Mouse (Mus musculus): ENCODE data around the gene Abcd1. TPM values are rescaled to one million over a fixed set of nuclear protein-coding genes. Genes with fewer than 3 reads are reported as not detected.
"Not testable (repeated sequence)": the region's sequence is repeated elsewhere in the genome, so short reads cannot be mapped to it uniquely, and the experiment has no call there.

Abcd1 gene
- polyA plus RNA-seq, 1 experiment from 2014 or later = 46.5 TPM

- Histone ChIP-seq H3K27me3 (replicated peaks; ENCODE audit: control insufficient read depth, insufficient read depth, low read length) (no peaks in the 10 kb centered on the region), H3K4me3 (ENCODE audit: low read depth, low read length) (peak overlapping the region; percentile 52; the same call in 1 of the 2 replicates), H3K9me3 (ENCODE audit: control insufficient read depth) (no peaks in the 10 kb centered on the region), H3K4me1 (replicated peaks; ENCODE audit: control insufficient read depth, insufficient read depth, low read length) (peaks cover 5% of the 10 kb centered on the region; the same call in 1 of the 2 replicates), H3K9ac (ENCODE audit: low read depth, low read length) (0 out of 2 replicates have a peak overlapping the region, but pooled peaks have one; percentile 58), H3K27ac (ENCODE audit: low read depth, low read length) (peak overlapping the region; percentile 74), H3K36me3 (ENCODE audit: control insufficient read depth, insufficient read depth) (no peaks in the 10 kb centered on the region), H3K4me2 (replicated peaks; ENCODE audit: low read depth) (peak overlapping the region; percentile 69)
- 18% methylated on average over 5 of the region's 5 CpGs for WGBS
- no peak for TF ChIP-seq CTCF (IDR thresholded peaks at IDR 0.05; ENCODE audit: low read depth)
- ATAC-seq = no peak
These were observed 2.4 kb downstream of the Abcd1 start for GRCm38 (mm10) chrX:73718686-73719362.

GRCm38 (mm10) chrX:73730908-73731307, 14.5 kb downstream of the Abcd1 start:
- peaks cover 7% of the 10 kb centered on the region; the same call in 1 of the 2 replicates for H3K36me3 ChIP-seq (ENCODE audit: control insufficient read depth, insufficient read depth)
- 28% methylated on average over 1 of the region's 1 CpGs for WGBS
- H3K9ac ChIP-seq (ENCODE audit: low read depth, low read length) = no peak overlapping the region
- H3K4me3 ChIP-seq (ENCODE audit: low read depth, low read length) = no peak overlapping the region
- no peaks in the 10 kb centered on the region for H3K4me1 ChIP-seq (replicated peaks; ENCODE audit: control insufficient read depth, insufficient read depth, low read length)
- peak; percentile 95 for ATAC-seq
- H3K27me3 ChIP-seq (replicated peaks; ENCODE audit: control insufficient read depth, insufficient read depth, low read length) = no peaks in the 10 kb centered on the region
- H3K4me2 ChIP-seq (replicated peaks; ENCODE audit: low read depth) = no peak overlapping the region
- H3K9me3 ChIP-seq (ENCODE audit: control insufficient read depth) = no peaks in the 10 kb centered on the region
- TF ChIP-seq CTCF (IDR thresholded peaks at IDR 0.05; ENCODE audit: low read depth) = no peak
- H3K27ac ChIP-seq (ENCODE audit: low read depth, low read length) = 0 out of 2 replicates have a peak overlapping the region, but pooled peaks have one; percentile 28

- H3K4me2 ChIP-seq (replicated peaks; ENCODE audit: low read depth) = no peak overlapping the region
- 0 out of 2 replicates have a peak, but pooled peaks have one; percentile 20 for ATAC-seq
- WGBS = 100% methylated on average over 1 of the region's 1 CpGs
- H3K27ac ChIP-seq (ENCODE audit: low read depth, low read length) = no peak overlapping the region
- H3K36me3 ChIP-seq (ENCODE audit: control insufficient read depth, insufficient read depth) = peaks cover 7% of the 10 kb centered on the region; the same call in 1 of the 2 replicates
- H3K9ac ChIP-seq (ENCODE audit: low read depth, low read length) = no peak overlapping the region
- no peak overlapping the region for H3K4me3 ChIP-seq (ENCODE audit: low read depth, low read length)
- TF ChIP-seq CTCF (IDR thresholded peaks at IDR 0.05; ENCODE audit: low read depth) = peak; percentile 41
- no peaks in the 10 kb centered on the region for H3K27me3 ChIP-seq (replicated peaks; ENCODE audit: control insufficient read depth, insufficient read depth, low read length)
- no peaks in the 10 kb centered on the region for H3K4me1 ChIP-seq (replicated peaks; ENCODE audit: control insufficient read depth, insufficient read depth, low read length)
- no peaks in the 10 kb centered on the region for H3K9me3 ChIP-seq (ENCODE audit: control insufficient read depth)
These were observed 21.8 kb downstream of the Abcd1 start for GRCm38 (mm10) chrX:73738155-73738554.

- TF ChIP-seq CTCF (IDR thresholded peaks at IDR 0.05; ENCODE audit: low read depth) = no peak
- Histone ChIP-seq H3K9me3 (ENCODE audit: control insufficient read depth) (no peaks in the 10 kb centered on the region), H3K27me3 (replicated peaks; ENCODE audit: control insufficient read depth, insufficient read depth, low read length) (no peaks in the 10 kb centered on the region), H3K4me2 (replicated peaks; ENCODE audit: low read depth) (no peak overlapping the region), H3K36me3 (ENCODE audit: control insufficient read depth, insufficient read depth) (0 out of 2 replicates have a peak, but pooled peaks cover 3% of the 10 kb centered on the region), H3K4me1 (replicated peaks; ENCODE audit: control insufficient read depth, insufficient read depth, low read length) (no peaks in the 10 kb centered on the region), H3K27ac (ENCODE audit: low read depth, low read length) (no peak overlapping the region), H3K9ac (ENCODE audit: low read depth, low read length) (no peak overlapping the region), H3K4me3 (ENCODE audit: low read depth, low read length) (no peak overlapping the region)
- ATAC-seq = no peak
- 69% methylated on average over 5 of the region's 5 CpGs for WGBS
These were observed 22.8 kb downstream of the Abcd1 start for GRCm38 (mm10) chrX:73739151-73739550.

GRCm38 (mm10) chrX:73739841-73740240, 23.4 kb downstream of the Abcd1 start:
- not testable (repeated sequence) for H3K4me3 ChIP-seq (ENCODE audit: low read depth, low read length); H3K27me3 ChIP-seq (replicated peaks; ENCODE audit: control insufficient read depth, insufficient read depth, low read length); H3K27ac ChIP-seq (ENCODE audit: low read depth, low read length); H3K4me1 ChIP-seq (replicated peaks; ENCODE audit: control insufficient read depth, insufficient read depth, low read length); H3K9ac ChIP-seq (ENCODE audit: low read depth, low read length); ATAC-seq; H3K9me3 ChIP-seq (ENCODE audit: control insufficient read depth); H3K36me3 ChIP-seq (ENCODE audit: control insufficient read depth, insufficient read depth); H3K4me2 ChIP-seq (replicated peaks; ENCODE audit: low read depth)
- WGBS = 93% methylated on average over 7 of the region's 7 CpGs

GRCm38 (mm10) chrX:73744774-73745481, 28.5 kb downstream of the Abcd1 start:
- no peaks in the 10 kb centered on the region for H3K4me1 ChIP-seq (replicated peaks; ENCODE audit: control insufficient read depth, insufficient read depth, low read length)
- H3K4me3 ChIP-seq (ENCODE audit: low read depth, low read length) = no peak overlapping the region
- no peak overlapping the region for H3K27ac ChIP-seq (ENCODE audit: low read depth, low read length)
- H3K9ac ChIP-seq (ENCODE audit: low read depth, low read length) = no peak overlapping the region
- no peak for TF ChIP-seq CTCF (IDR thresholded peaks at IDR 0.05; ENCODE audit: low read depth)
- no peak overlapping the region for H3K4me2 ChIP-seq (replicated peaks; ENCODE audit: low read depth)
- H3K9me3 ChIP-seq (ENCODE audit: control insufficient read depth) = no peaks in the 10 kb centered on the region
- ATAC-seq = no peak
- WGBS = 52% methylated on average over 1 of the region's 1 CpGs
- no peaks in the 10 kb centered on the region for H3K36me3 ChIP-seq (ENCODE audit: control insufficient read depth, insufficient read depth)
- no peaks in the 10 kb centered on the region for H3K27me3 ChIP-seq (replicated peaks; ENCODE audit: control insufficient read depth, insufficient read depth, low read length)

All from intestine, postnatal 0 days (tissue).